Mouse (Mus musculus): ENCODE measurements around the gene Zfp428. TPM values are rescaled to one million over a fixed set of nuclear protein-coding genes. Genes with fewer than 3 reads are reported as not detected.
A peak's percentile ranks its signal among the peaks of the same experiment; 100 is the strongest.

Gene Zfp428
- total RNA-seq, 2 experiments from 2014 or later, result 15.1 to 15.6 TPM

GRCm38 (mm10) chr7:24538701-24539100 is 31.9 kb downstream of the Zfp428 start:
- no peak for DNase-seq (ENCODE audit: low spot score)
- intact Hi-C loops (cut with DNase I), result no loop called here

- DNase-seq (ENCODE audit: low spot score), result no peak
- intact Hi-C loops (cut with DNase I), result no loop called here
Measured at GRCm38 (mm10) chr7:24539686-24540085, 32.9 kb downstream of the Zfp428 start.

- intact Hi-C loops (cut with DNase I), result no loop called here
- no peak for DNase-seq (ENCODE audit: low spot score)
Measured at GRCm38 (mm10) chr7:24544506-24544905, 37.7 kb downstream of the Zfp428 start.

GRCm38 (mm10) chr7:24546068-24546614 is 39.3 kb downstream of the Zfp428 start, which contains the start of the genes Pinlyp and Xrcc1:
Gene Pinlyp, minus strand, starts transcription at chr7:24546118.
Gene Xrcc1, plus strand, starts transcription at chr7:24546289.
- DNase-seq (ENCODE audit: low spot score), result no peak
- intact Hi-C loops (cut with DNase I), result loop anchor here (5.0 kb wide), 1 partner anchor 69 kb away; no protein-coding TSS in a partner anchor

- peak; percentile 99 for DNase-seq (ENCODE audit: low spot score)
- intact Hi-C loops (cut with DNase I), result loop anchor here (1.0 to 5.0 kb wide), 2 partner anchors 17 to 70 kb away; partner anchors contain the start of gene Irgq
Measured at GRCm38 (mm10) chr7:24546634-24547389, 40.0 kb downstream of the Zfp428 start.

- intact Hi-C loops (cut with DNase I), result loop anchor here (1.0 to 5.0 kb wide), 2 partner anchors 17 to 70 kb away; partner anchors contain the start of gene Irgq
Measured at GRCm38 (mm10) chr7:24547534-24548036, 40.8 kb downstream of the Zfp428 start.

GRCm38 (mm10) chr7:24551985-24552759 is 45.4 kb downstream of the Zfp428 start:
- intact Hi-C loops (cut with DNase I), result no loop called here
- DNase-seq (ENCODE audit: low spot score), result no peak

More at GRCm38 (mm10) chr7:24547534-24548036, 40.8 kb downstream of the Zfp428 start:
- DNase-seq (ENCODE audit: low spot score), result no peak

GRCm38 (mm10) chr7:24555786-24556185 is 49.0 kb downstream of the Zfp428 start:
- intact Hi-C loops (cut with DNase I), result no loop called here
- DNase-seq (ENCODE audit: low spot score), result no peak

- intact Hi-C loops (cut with DNase I), result no loop called here
- DNase-seq (ENCODE audit: low spot score), result no peak
Measured at GRCm38 (mm10) chr7:24561450-24561849, 54.6 kb downstream of the Zfp428 start.

- no peak for DNase-seq (ENCODE audit: low spot score)
- intact Hi-C loops (cut with DNase I), result no loop called here
Measured at GRCm38 (mm10) chr7:24563191-24563836, 56.5 kb downstream of the Zfp428 start.

- DNase-seq (ENCODE audit: low spot score), result no peak
- intact Hi-C loops (cut with DNase I), result loop anchor here (2.0 kb wide), 1 partner anchor 91 kb away; no protein-coding TSS in a partner anchor
Measured at GRCm38 (mm10) chr7:24563837-24564206, 57.0 kb downstream of the Zfp428 start.

GRCm38 (mm10) chr7:24564607-24565265 is 57.9 kb downstream of the Zfp428 start:
- DNase-seq (ENCODE audit: low spot score), result peak; percentile 29
- intact Hi-C loops (cut with DNase I), result loop anchor here (2.0 kb wide), 1 partner anchor 92 kb away; no protein-coding TSS in a partner anchor

Other genes starting within 250 kb of the Zfp428 start
- gene Zfp93, start 236.6 kb upstream of the Zfp428 start, total RNA-seq (2021), result 1 to 10 TPM; 3.2 to 3.7 TPM
- 1 to 10 TPM; 3.1 to 4.5 TPM for gene Zfp61, start 205.8 kb upstream of the Zfp428 start, total RNA-seq (2021)
- 1 to 10 TPM; 1.8 to 2.5 TPM for gene Zfp94, start 190.3 kb upstream of the Zfp428 start, total RNA-seq (2021)
- not detected for gene Tescl, start 173.1 kb upstream of the Zfp428 start, total RNA-seq (2021)
- not detected for gene Lypd5, start 157.8 kb upstream of the Zfp428 start, total RNA-seq (2021)
- gene Kcnn4, start 136.7 kb upstream of the Zfp428 start, total RNA-seq (2021), result under 1 TPM; 0.70 to 0.81 TPM
- gene Smg9, start 107.4 kb upstream of the Zfp428 start, total RNA-seq (2021), result 1 to 10 TPM; 7.6 TPM
- gene Irgc1, start 54.7 kb upstream of the Zfp428 start, total RNA-seq (2021), result not detected
- 1 to 10 TPM; 2.1 to 2.2 TPM for gene Plaur, start 44.5 kb upstream of the Zfp428 start, total RNA-seq (2021)
- 10 to 100 TPM; 13.1 to 13.9 TPM for gene Cadm4, start 25.0 kb upstream of the Zfp428 start, total RNA-seq (2021)
- not detected for gene AC161166.1, start 5.4 kb downstream of the Zfp428 start, total RNA-seq (2021)
- 10 to 100 TPM; 15.7 to 18.2 TPM for gene Irgq, start 23.7 kb downstream of the Zfp428 start, total RNA-seq (2021)
- gene Pinlyp, start 39.1 kb downstream of the Zfp428 start, total RNA-seq (2021), result not detected
- 10 to 100 TPM; 27.8 to 27.9 TPM for gene Xrcc1, start 39.3 kb downstream of the Zfp428 start, total RNA-seq (2021)
- gene Ethe1, start 80.5 kb downstream of the Zfp428 start, total RNA-seq (2021), result 10 to 100 TPM; 44.6 to 49.1 TPM
- gene Zfp575, start 80.6 kb downstream of the Zfp428 start, total RNA-seq (2021), result under 1 TPM; 0.08 to 0.17 TPM
- under 1 TPM; 0.50 to 0.57 TPM for gene Phldb3, start 103.8 kb downstream of the Zfp428 start, total RNA-seq (2021)
- gene Lypd3, start 129.5 kb downstream of the Zfp428 start, total RNA-seq (2021), result not detected
- gene Tex101, start 169.7 kb downstream of the Zfp428 start, total RNA-seq (2021), result not detected
- not detected for gene BC049730, start 202.2 kb downstream of the Zfp428 start, total RNA-seq (2021)
- gene Gm4763, start 219.9 kb downstream of the Zfp428 start, total RNA-seq (2021), result not detected

All from heart, postnatal 25 days (tissue).